Mouse (Mus musculus) limb, embryonic 10.5 days (tissue): Measurements from ENCODE around the gene Tspoap1. TPM values are rescaled to one million over a fixed set of nuclear protein-coding genes. Genes with fewer than 3 reads are reported as not detected.
A peak's percentile ranks its signal among the peaks of the same experiment; 100 is the strongest.

Source experiments
- DNase-seq: peaks from one replicate; pipeline ENCODE4 v3.0.0-alpha.2; 2017; ENCODE audit warnings: low spot score
- H3K27ac ChIP-seq: fragments of 300-500 bp; sonication (generic); 2 replicates; pipeline ENCODE4 v1.5.1; 2016; ENCODE audit warnings: mild to moderate bottlenecking
- H3K27me3 ChIP-seq: fragments of 300-500 bp; sonication (generic); 2 replicates; pipeline ENCODE4 v1.6.1; 2016; ENCODE audit warnings: low read depth, mild to moderate bottlenecking; ENCODE audit not compliant: poor library complexity, severe bottlenecking
- H3K36me3 ChIP-seq: fragments of 300-500 bp; sonication (generic); 2 replicates; pipeline ENCODE4 v1.6.1; 2016; ENCODE audit warnings: mild to moderate bottlenecking, moderate library complexity
- H3K4me1 ChIP-seq: fragments of 300-500 bp; sonication (generic); 2 replicates; pipeline ENCODE4 v1.6.1; 2016
- H3K4me3 ChIP-seq: fragments of 300-500 bp; sonication (generic); 2 replicates; pipeline ENCODE4 v1.5.1; 2016; ENCODE audit warnings: mild to moderate bottlenecking, moderate library complexity
- H3K9me3 ChIP-seq: fragments of 300-500 bp; sonication (generic); replicated peaks from 2 replicates; pipeline ENCODE4 v1.6.1; 2016; ENCODE audit warnings: mild to moderate bottlenecking
- WGBS: fragments of 180-500 bp; shearing (Covaris S2); methylation state at CpG from one replicate; pipeline ENCODE4 v1.1.7; 2016; 5-methylcytosine and 5-hydroxymethylcytosine counted together
- microRNA counts: library from miRNA; unstranded; fragments of <30 nt; microRNA quantifications from one replicate; lab custom pipeline; 2017
- microRNA-seq: library from miRNA; unstranded; fragments of <30 nt; microRNA quantifications from one replicate; pipeline ENCODE4, GENCODE M21; 2017
- polyA plus RNA-seq: library from polyadenylated mRNA; unstranded; fragments of >200 nt; fragmentation: Nextera tagmentation; extraction: Ambion mirVana; gene quantifications from 2 replicates; pipeline ENCODE4 v1.2.1, GENCODE M21; 2016

The Tspoap1 gene
- polyA plus RNA-seq, 1 experiment from 2014 or later: 2.9 TPM

- no peak overlapping the region for H3K4me3 ChIP-seq
- WGBS: 89% methylated on average over 7 of the region's 7 CpGs
- no peak for DNase-seq
Measured at GRCm38 (mm10) chr11:87808236-87808635, 47.9 kb downstream of the Tspoap1 start.

GRCm38 (mm10) chr11:87811396-87811795 lies 51.1 kb downstream of the Tspoap1 start:
- H3K4me1 ChIP-seq: peaks cover 6% of the 10 kb centered on the region
- no peaks in the 10 kb centered on the region for H3K9me3 ChIP-seq
- 77% methylated on average over 4 of the region's 4 CpGs for WGBS
- H3K27me3 ChIP-seq: peaks cover 7% of the 10 kb centered on the region
- no peak for DNase-seq
- H3K36me3 ChIP-seq: no peaks in the 10 kb centered on the region
- H3K27ac ChIP-seq: no peak overlapping the region
- no peak overlapping the region for H3K4me3 ChIP-seq

More at GRCm38 (mm10) chr11:87808236-87808635, 47.9 kb downstream of the Tspoap1 start:
- Histone ChIP-seq H3K4me1 (peaks cover 8% of the 10 kb centered on the region), H3K9me3 (no peaks in the 10 kb centered on the region), H3K36me3 (no peaks in the 10 kb centered on the region), H3K27ac (no peak overlapping the region), H3K27me3 (no peaks in the 10 kb centered on the region)

- H3K27me3 ChIP-seq: peaks cover 30% of the 10 kb centered on the region
- no peak for DNase-seq
- peaks cover 15% of the 10 kb centered on the region for H3K4me1 ChIP-seq
- H3K9me3 ChIP-seq: no peaks in the 10 kb centered on the region
- no peak overlapping the region for H3K27ac ChIP-seq
- H3K4me3 ChIP-seq: no peak overlapping the region
- 80% methylated on average over 8 of the region's 8 CpGs for WGBS
- H3K36me3 ChIP-seq: no peaks in the 10 kb centered on the region
Measured at GRCm38 (mm10) chr11:87814831-87815230, 54.5 kb downstream of the Tspoap1 start.

- Histone ChIP-seq H3K27me3 (peaks cover 30% of the 10 kb centered on the region), H3K27ac (no peak overlapping the region), H3K4me3 (peak overlapping the region; percentile 51), H3K9me3 (no peaks in the 10 kb centered on the region), H3K36me3 (no peaks in the 10 kb centered on the region), H3K4me1 (peaks cover 11% of the 10 kb centered on the region)
- DNase-seq: peak; percentile 58
- WGBS: 4% methylated on average over 31 of the region's 31 CpGs
Measured at GRCm38 (mm10) chr11:87816707-87817442, 56.5 kb downstream of the Tspoap1 start.

GRCm38 (mm10) chr11:87817443-87817773 lies 57.1 kb downstream of the Tspoap1 start:
- peak overlapping the region; percentile 51 for H3K4me3 ChIP-seq
- DNase-seq: peak; percentile 44
- peaks cover 11% of the 10 kb centered on the region for H3K4me1 ChIP-seq
- H3K27ac ChIP-seq: no peak overlapping the region
- no peaks in the 10 kb centered on the region for H3K9me3 ChIP-seq
- H3K27me3 ChIP-seq: peaks cover 30% of the 10 kb centered on the region
- WGBS: 33% methylated on average over 4 of the region's 4 CpGs
- no peaks in the 10 kb centered on the region for H3K36me3 ChIP-seq

GRCm38 (mm10) chr11:87821502-87821901 lies 61.2 kb downstream of the Tspoap1 start:
- WGBS: 77% methylated on average over 5 of the region's 5 CpGs
- DNase-seq: no peak
- no peaks in the 10 kb centered on the region for H3K9me3 ChIP-seq
- H3K36me3 ChIP-seq: no peaks in the 10 kb centered on the region
- peaks cover 11% of the 10 kb centered on the region for H3K4me1 ChIP-seq
- H3K27me3 ChIP-seq: peaks cover 21% of the 10 kb centered on the region
- no peak overlapping the region for H3K4me3 ChIP-seq
- H3K27ac ChIP-seq: no peak overlapping the region

GRCm38 (mm10) chr11:87828239-87828900 lies 68.0 kb downstream of the Tspoap1 start, which contains the start of gene Lpo:
Lpo (minus strand) TSS chr11:87828289.
- Histone ChIP-seq H3K36me3 (no peaks in the 10 kb centered on the region), H3K4me1 (no peaks in the 10 kb centered on the region), H3K4me3 (no peak within 1 kb of the TSS), H3K27ac (no peak within 1 kb of the TSS), H3K27me3 (no peaks in the 10 kb centered on the region), H3K9me3 (no peaks in the 10 kb centered on the region)
- DNase-seq: no peak
- WGBS: 84% methylated on average over 10 of the region's 10 CpGs

MicroRNAs encoded within 50 kb of the gene (microRNA counts, 519-probe panel; counts per million panel counts)
- microRNA mmu-miR-142-3p (lab: Ali Mortazavi, UCI): 5,271 counts per million, percentile 89 among the panel's probes with 10 or more counts
- 5,583 counts per million, percentile 90 among the panel's probes with 10 or more counts for microRNA mmu-miR-142-5p (lab: Ali Mortazavi, UCI)

Small RNAs within 50 kb of the gene (microRNA-seq; reads per million reads assigned to microRNA genes)
- gene Mir142 (not detected), gene Mir142b (not detected)

Other genes with a start within 250 kb of the Tspoap1 start
- gene Gm11492, start 193.9 kb upstream of the Tspoap1 start, polyA plus RNA-seq: not detected in 2 replicates
- 4.8 and 6.0 TPM in 2 replicates for gene Sept4, start 191.6 kb upstream of the Tspoap1 start, polyA plus RNA-seq
- 68.3 and 69.0 TPM in 2 replicates for gene Mtmr4, start 168.4 kb upstream of the Tspoap1 start, polyA plus RNA-seq
- 0.26 and 0.34 TPM in 2 replicates for gene Hsf5, start 143.4 kb upstream of the Tspoap1 start, polyA plus RNA-seq
- 1.9 and 2.2 TPM in 2 replicates for gene Rnf43, start 97.8 kb upstream of the Tspoap1 start, polyA plus RNA-seq
- 187 and 191 TPM in 2 replicates for gene Supt4a, start 23.0 kb upstream of the Tspoap1 start, polyA plus RNA-seq
- gene Mpo, start 33.0 kb downstream of the Tspoap1 start, polyA plus RNA-seq: 2.8 and 4.0 TPM in 2 replicates
- not detected in 2 replicates for gene Lpo, start 67.7 kb downstream of the Tspoap1 start, polyA plus RNA-seq
- 18.0 TPM in 2 replicates for gene Mks1, start 92.7 kb downstream of the Tspoap1 start, polyA plus RNA-seq
- not detected in 2 replicates for gene Epx, start 115.0 kb downstream of the Tspoap1 start, polyA plus RNA-seq
- gene Olfr462, start 131.7 kb downstream of the Tspoap1 start, polyA plus RNA-seq: not detected in 2 replicates
- gene Olfr463, start 136.8 kb downstream of the Tspoap1 start, polyA plus RNA-seq: not detected in 2 replicates
- gene Olfr464, start 160.4 kb downstream of the Tspoap1 start, polyA plus RNA-seq: not detected in 2 replicates
- gene Dynll2, start 227.0 kb downstream of the Tspoap1 start, polyA plus RNA-seq: 22.9 and 25.0 TPM in 2 replicates